Mouse (Mus musculus) heart, postnatal 14 days (tissue): ENCODE results near the gene Kirrel2. TPM values are rescaled to one million over a fixed set of nuclear protein-coding genes. Genes with fewer than 3 reads are reported as not detected.

Source experiments
- DNase-seq, 2 experiments: peaks; one replicate each; pipeline ENCODE4 v3.0.0; 2021 to 2022
- intact Hi-C: fragments of 180-260 bp; cut with DNase I; formaldehyde crosslinking; loops from one replicate; pipeline ENCODE4 v1.15.1; 2025
- total RNA-seq, 2 experiments: library from RNA; stranded (reverse); gene quantifications; 2 replicates each; pipeline ENCODE4 v1.2.3; 2021

The Kirrel2 gene
- total RNA-seq, 2 experiments from 2014 or later, result not detected

GRCm38 (mm10) chr7:30419561-30420499 lies 37.7 kb downstream of the Kirrel2 start, which contains the start of gene Hcst:
Gene Hcst, minus strand, starts transcription at chr7:30419854.
- DNase-seq, result no peak
- intact Hi-C loops, result no loop called here

GRCm38 (mm10) chr7:30417856-30418255 lies 39.6 kb downstream of the Kirrel2 start:
- intact Hi-C loops, result no loop called here
- no peak for DNase-seq

GRCm38 (mm10) chr7:30413596-30413995 lies 43.9 kb downstream of the Kirrel2 start, which contains the start of gene Tyrobp:
Gene Tyrobp, plus strand, starts transcription at chr7:30413760.
- intact Hi-C loops, result no loop called here
- no peak for DNase-seq

- intact Hi-C loops, result no loop called here
- no peak for DNase-seq
These were observed 44.7 kb downstream of the Kirrel2 start for GRCm38 (mm10) chr7:30412735-30413147.

- intact Hi-C loops, result no loop called here
- no peak for DNase-seq
These were observed 46.5 kb downstream of the Kirrel2 start for GRCm38 (mm10) chr7:30411023-30411422.

GRCm38 (mm10) chr7:30409789-30410188 lies 47.7 kb downstream of the Kirrel2 start:
- DNase-seq, result no peak
- intact Hi-C loops, result no loop called here

- intact Hi-C loops, result no loop called here
- no peak for DNase-seq
These were observed 48.9 kb downstream of the Kirrel2 start for GRCm38 (mm10) chr7:30408639-30409038.

GRCm38 (mm10) chr7:30402343-30402742 lies 55.1 kb downstream of the Kirrel2 start:
- intact Hi-C loops, result no loop called here
- no peak for DNase-seq

GRCm38 (mm10) chr7:30399671-30400070 lies 57.8 kb downstream of the Kirrel2 start:
- no peak for DNase-seq
- intact Hi-C loops, result no loop called here

Other genes starting within 250 kb of the Kirrel2 start
- gene Polr2i, start 225.7 kb downstream of the Kirrel2 start, total RNA-seq, result 10 to 100 TPM; 52.8 to 55.5 TPM
- gene Tbcb, start 225.4 kb downstream of the Kirrel2 start, total RNA-seq, result 10 to 100 TPM; 47.4 to 60.8 TPM
- not detected for gene Ovol3, start 222.0 kb downstream of the Kirrel2 start, total RNA-seq
- gene Thap8, start 177.6 kb downstream of the Kirrel2 start, total RNA-seq, result under 1 TPM; 0.22 to 0.43 TPM
- gene Wdr62, start 177.3 kb downstream of the Kirrel2 start, total RNA-seq, result 1 to 10 TPM; 2.7 to 2.9 TPM
- gene Clip3, start 166.0 kb downstream of the Kirrel2 start, total RNA-seq, result 10 to 100 TPM in 1 of 2 experiments, 1 to 10 TPM in 1; 7.0 to 14.1 TPM
- 10 to 100 TPM; 22.0 to 23.0 TPM for gene Alkbh6, start 149.0 kb downstream of the Kirrel2 start, total RNA-seq
- 1 to 10 TPM; 1.4 to 1.8 TPM for gene Syne4, start 142.9 kb downstream of the Kirrel2 start, total RNA-seq
- under 1 TPM; 0.85 to 0.88 TPM for gene E130208F15Rik, start 135.9 kb downstream of the Kirrel2 start, total RNA-seq
- 10 to 100 TPM; 12.1 to 12.8 TPM for gene Sdhaf1, start 133.8 kb downstream of the Kirrel2 start, total RNA-seq
- 1 to 10 TPM in 1 of 2 experiments, under 1 TPM in 1; 0.83 to 1.2 TPM for gene Lrfn3, start 94.9 kb downstream of the Kirrel2 start, total RNA-seq
- gene Tyrobp, start 43.9 kb downstream of the Kirrel2 start, total RNA-seq, result 10 to 100 TPM; 18.6 to 19.9 TPM
- 1 to 10 TPM; 1.2 to 1.3 TPM for gene Hcst, start 37.8 kb downstream of the Kirrel2 start, total RNA-seq
- under 1 TPM; 0.67 to 0.71 TPM for gene Nfkbid, start 36.0 kb downstream of the Kirrel2 start, total RNA-seq
- gene Aplp1, start 12.2 kb downstream of the Kirrel2 start, total RNA-seq, result 1 to 10 TPM; 4.0 to 4.4 TPM
- gene Nphs1, start 625 bp upstream of the Kirrel2 start, total RNA-seq, result not detected
- gene Prodh2, start 35.9 kb upstream of the Kirrel2 start, total RNA-seq, result not detected
- 1 to 10 TPM; 2.7 to 3.2 TPM for gene Arhgap33, start 77.4 kb upstream of the Kirrel2 start, total RNA-seq
- gene Hspb6, start 94.5 kb upstream of the Kirrel2 start, total RNA-seq, result 100 to 1,000 TPM; 425 to 488 TPM
- 1 to 10 TPM; 4.6 to 5.3 TPM for gene Proser3, start 94.6 kb upstream of the Kirrel2 start, total RNA-seq
- gene Lin37, start 102.1 kb upstream of the Kirrel2 start, total RNA-seq, result 10 to 100 TPM; 14.4 to 16.4 TPM
- 10 to 100 TPM; 63.8 to 65.6 TPM for gene U2af1l4, start 105.6 kb upstream of the Kirrel2 start, total RNA-seq
- 1 to 10 TPM; 1.9 to 2.4 TPM for gene Gm49396, start 105.7 kb upstream of the Kirrel2 start, total RNA-seq
- 10 to 100 TPM; 66.3 to 67.3 TPM for gene Psenen, start 105.9 kb upstream of the Kirrel2 start, total RNA-seq
- gene Igflr1, start 107.7 kb upstream of the Kirrel2 start, total RNA-seq, result 1 to 10 TPM; 1.9 to 2.5 TPM
- 10 to 100 TPM; 22.6 to 26.9 TPM for gene Kmt2b, start 131.0 kb upstream of the Kirrel2 start, total RNA-seq
- gene Zbtb32, start 141.2 kb upstream of the Kirrel2 start, total RNA-seq, result not detected
- under 1 TPM; 0.34 to 0.38 TPM for gene Upk1a, start 155.2 kb upstream of the Kirrel2 start, total RNA-seq
- gene Cox6b1, start 168.5 kb upstream of the Kirrel2 start, total RNA-seq, result 1,000 to 10,000 TPM; 4,389 to 4,822 TPM
- not detected for gene Etv2, start 178.2 kb upstream of the Kirrel2 start, total RNA-seq
- gene Rbm42, start 192.6 kb upstream of the Kirrel2 start, total RNA-seq, result 10 to 100 TPM; 49.1 to 53.1 TPM
- gene Haus5, start 207.3 kb upstream of the Kirrel2 start, total RNA-seq, result 1 to 10 TPM; 4.7 to 4.8 TPM
- gene Pmis2, start 213.9 kb upstream of the Kirrel2 start, total RNA-seq, result under 1 TPM in 1 of 2 experiments, not detected in 1; 0.43 TPM
- not detected for gene 2200002J24Rik, start 241.2 kb upstream of the Kirrel2 start, total RNA-seq